Mouse (Mus musculus): Measurements from ENCODE around the gene Zfp101.

The Zfp101 gene

DNA sequence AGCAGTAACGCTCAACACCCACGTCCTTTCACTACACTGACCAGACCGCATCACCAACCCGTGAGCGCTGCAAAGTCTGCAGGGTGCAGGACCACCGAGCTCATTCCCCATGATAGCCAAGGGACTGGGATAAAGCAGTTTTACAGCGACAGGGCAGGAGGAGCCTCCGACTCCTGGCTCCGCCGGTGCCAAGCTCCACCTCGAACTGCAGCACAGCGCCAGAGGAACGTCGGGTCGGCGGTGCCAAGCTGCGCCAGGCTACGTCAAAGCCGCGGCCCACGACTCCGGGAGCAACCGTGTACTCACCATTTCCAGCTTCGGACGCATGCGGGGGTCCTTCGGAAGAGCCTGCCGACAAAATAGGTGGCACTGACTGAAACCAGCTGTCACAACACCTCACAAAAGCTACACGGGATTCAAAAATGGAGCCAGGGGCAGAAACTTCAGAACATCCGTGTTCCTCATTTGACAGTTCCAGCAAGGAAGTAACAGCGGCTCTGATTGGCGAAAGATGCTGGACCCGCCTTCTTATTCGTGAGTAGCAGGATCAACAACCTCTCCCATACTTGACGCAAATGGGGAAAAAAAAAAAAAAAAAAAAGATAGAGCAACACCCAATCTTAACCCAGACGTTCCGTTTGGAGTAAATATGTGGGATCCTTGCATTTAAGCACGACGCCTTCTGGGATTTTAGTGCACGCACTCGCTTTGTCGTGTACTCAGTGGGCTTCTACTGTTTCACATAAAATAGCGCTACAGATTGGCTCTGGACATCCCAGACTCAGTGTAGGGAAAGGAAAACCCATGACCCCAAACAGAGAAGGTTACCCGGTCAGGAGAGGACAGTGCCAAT, at the start of gene Zfp101:
TSS of gene Zfp101 (minus strand) at position 460 of the 853 bp plus-strand sequence.
- peak; percentile 89 to 97 for DNase-seq (ENCODE audit: inconsistent age in 2 of 2, low spot score in 1 of 2)

DNA sequence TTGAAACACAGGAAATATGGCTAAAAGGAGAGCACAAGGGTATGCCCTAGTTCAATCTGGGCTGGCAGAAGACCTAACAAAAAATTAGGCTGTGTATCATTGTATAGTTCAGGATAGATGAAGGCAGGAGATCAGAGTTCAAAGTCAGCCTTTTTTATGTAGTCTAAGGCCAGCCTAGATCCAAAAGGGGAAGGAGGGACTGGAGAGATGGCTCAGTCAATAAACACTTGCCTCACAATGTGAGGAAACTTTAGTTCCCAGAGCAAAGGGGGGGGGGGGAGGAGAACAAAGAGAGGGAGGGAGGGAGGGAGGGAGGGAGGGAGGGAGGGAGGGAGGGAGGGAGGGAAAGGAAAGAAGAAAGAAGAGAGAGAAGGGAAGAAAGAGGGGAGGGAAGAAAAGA, 46.7 kb upstream of the Zfp101 start:
- DNase-seq (ENCODE audit: inconsistent age in 2 of 2, low spot score in 1 of 2), result no peak

DNA sequence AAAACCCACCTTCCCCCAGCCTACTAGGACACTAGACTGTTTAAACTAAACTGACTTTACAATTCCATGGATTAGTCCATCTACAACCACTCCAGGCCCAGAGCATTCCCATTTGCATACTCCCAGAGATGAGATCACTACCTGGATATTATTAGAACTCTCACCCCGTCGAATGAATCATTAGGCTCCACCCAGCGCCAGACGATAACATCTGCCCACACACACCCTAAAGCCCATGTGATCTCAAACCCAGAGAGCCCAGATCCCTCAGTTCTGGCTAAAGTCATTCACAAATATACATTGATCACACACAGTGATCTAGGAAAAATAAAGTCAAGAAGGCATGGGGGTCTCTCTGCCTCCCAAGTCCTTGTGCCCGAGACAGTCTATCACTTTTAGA, 45.5 kb upstream of the Zfp101 start:
- peak; percentile 10 to 37 for DNase-seq (ENCODE audit: inconsistent age in 2 of 2, low spot score in 1 of 2)

DNA sequence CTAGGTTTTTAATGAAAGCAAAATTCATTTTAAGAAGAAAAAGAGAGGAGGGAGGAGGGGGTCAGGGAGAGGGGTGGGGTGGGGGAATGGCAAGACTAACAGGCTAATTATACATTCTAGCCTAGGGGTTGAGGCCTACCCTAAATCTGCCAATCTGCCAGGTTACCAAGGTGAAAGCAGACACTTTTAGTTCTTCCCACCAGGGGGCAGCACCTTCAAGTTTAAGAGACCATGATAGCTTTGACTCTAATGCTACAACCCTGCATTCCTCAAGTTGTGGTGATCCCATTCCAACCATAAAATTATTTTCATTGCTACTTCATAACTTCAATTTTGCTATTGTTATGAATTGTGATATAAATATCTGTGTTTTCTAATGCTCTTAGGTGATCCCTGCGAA, 44.7 kb upstream of the Zfp101 start:
- peak; percentile 55 to 91 for DNase-seq (ENCODE audit: inconsistent age in 2 of 2, low spot score in 1 of 2)

DNA sequence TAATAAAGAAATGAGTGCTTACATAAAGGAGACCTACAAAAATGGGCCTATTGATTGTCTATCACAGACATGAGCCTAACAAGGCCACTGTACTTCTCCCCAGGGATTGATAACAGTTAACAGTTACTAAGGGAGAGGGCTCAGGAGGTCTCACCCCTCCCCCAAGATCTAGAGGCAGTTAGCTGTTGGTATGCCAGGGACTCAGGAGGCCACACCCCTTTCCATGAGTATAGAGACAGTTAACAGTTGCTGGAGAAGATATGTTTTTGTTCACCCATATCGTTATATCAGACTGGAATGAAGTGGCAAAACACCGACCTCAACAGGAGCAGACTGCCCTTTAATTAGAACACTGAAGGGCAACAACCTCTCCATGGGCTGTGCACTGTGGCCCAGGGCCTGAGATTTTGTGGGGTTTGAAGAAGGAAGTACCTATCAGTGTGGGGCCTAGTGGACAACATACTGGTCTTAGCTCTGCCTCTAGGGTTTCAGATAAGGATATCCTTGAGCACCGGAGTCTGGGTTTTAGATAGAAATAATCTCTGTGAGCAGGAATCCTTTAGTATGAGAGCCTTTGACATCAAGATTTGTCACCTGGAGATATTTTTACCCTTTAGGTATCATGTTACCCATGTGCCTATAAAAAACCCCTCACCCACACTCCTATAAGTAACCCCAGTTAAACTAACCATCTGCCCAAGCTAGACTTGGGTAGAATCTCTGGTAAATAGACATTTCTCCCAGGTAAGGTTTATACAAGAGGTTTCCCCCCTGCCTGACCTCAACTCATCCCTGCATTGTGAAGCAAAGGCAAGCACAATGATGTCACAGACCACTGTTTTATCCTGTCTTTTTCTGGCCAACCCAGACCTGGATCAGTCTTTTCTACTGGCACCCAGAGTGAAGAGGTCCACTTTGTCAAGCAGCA, 37.8 kb upstream of the Zfp101 start, which contains the start of gene Actl9:
TSS of gene Actl9 (plus strand) at position 878 of the 928 bp plus-strand sequence.
- no peak for DNase-seq (ENCODE audit: inconsistent age in 2 of 2, low spot score in 1 of 2)

DNA sequence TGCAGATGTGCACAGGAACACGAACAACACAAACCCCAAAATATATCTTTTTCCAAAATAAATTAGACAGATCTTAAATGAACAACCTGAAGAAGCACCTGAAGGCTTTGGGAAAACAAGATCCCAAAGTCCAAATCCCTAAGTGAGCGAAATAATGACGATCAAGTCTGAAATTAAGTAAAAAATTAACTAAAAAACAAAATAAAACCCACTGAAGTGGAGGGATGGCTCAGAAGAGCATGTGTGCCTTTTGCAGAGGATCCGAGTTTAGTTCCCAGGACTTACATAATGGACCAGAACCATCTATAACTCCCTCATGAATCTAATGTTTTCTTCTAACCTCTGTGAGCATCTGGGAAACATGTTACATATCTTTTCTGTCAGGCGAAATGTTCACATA, 2.2 kb downstream of the Zfp101 start:
- no peak for DNase-seq (ENCODE audit: inconsistent age in 2 of 2, low spot score in 1 of 2)

DNA sequence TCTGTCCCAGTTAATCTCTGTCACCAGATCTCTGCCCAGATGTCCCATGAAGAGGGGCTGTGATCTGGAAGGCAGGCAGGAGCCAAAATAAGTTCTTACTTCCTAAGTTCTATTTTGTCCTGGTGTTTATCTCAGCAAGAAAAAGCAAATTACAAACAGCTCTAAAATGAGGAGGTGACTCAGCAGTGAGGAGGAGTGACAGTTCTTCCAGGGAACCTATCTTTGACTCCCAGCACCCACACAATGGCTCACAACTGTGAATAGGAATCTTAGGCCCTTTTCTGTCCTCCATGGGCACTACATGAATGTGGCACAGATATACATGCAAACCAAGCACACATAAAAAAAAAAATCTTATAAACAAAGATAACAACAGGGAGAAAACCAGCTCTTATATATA, 8.7 kb downstream of the Zfp101 start:
- peak in 1 of 2 experiments; percentile 9 for DNase-seq (ENCODE audit: inconsistent age in 2 of 2, low spot score in 1 of 2)

DNA sequence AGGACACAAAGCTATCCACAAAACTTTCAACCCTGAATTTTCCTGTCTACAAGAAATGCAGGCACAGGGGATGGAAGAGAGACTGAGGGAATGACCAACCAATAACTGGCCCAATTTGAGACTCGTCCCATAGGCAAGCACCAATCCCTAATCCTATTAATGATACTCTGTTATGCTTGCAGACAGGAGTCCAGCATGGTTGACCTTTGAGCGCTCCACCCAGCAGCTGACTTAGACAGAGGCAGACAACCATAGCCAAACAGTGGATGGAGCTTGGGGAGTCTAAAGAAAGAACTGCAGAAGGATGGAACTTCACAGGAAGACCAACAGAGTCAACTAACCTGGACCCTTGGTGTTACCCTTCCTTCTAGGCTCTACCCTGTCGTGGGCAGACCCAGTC, 21.6 kb downstream of the Zfp101 start:
- no peak for DNase-seq (ENCODE audit: inconsistent age in 2 of 2, low spot score in 1 of 2)

DNA sequence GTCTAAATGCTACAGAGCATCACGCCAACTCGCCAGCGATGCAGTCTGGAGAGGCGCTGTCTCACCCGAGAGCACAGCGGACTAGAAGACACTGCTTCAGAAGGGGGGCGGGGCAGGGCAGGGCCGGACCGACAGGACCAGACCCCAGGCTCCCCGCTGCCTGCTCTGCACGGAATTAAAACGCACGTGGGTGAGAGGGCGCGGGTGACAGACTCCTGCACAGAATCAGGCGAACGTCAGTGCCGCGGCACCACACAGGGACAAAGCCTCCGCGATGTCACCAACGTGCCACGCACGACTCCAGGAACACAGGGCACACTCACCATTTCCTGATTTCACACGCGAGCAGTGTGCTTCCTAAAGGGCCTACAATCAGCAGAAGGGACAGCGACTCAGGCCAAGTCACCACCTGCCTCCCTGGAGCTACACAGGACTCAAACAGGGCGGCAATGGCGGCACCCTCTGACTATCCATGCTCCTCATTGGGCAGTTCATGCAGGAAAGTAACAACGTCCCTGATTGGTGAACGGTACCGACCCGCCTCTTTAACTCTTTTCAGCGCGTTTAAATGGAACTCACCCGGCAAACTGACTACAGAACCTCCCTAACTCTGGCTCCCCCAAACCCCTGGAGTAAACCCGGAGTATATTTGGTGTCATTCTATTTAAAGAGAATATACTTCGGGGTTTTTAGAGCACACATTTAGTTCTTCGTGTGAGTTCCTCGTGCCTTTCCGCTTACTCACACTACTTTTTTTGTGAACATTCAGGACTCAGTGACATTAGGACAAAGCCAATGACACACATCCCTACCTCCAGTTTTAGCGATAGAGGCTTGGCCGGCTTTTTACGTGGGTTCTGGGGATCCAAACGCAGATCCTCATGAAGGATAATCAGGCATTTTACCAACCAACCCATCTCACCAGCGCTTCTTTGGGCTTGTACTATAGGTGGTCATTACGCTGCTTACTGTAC, 35.7 kb downstream of the Zfp101 start, which contains the start of gene Zfp81:
TSS of gene Zfp81 (minus strand) at position 468 of the 974 bp plus-strand sequence.
- DNase-seq (ENCODE audit: inconsistent age in 2 of 2, low spot score in 1 of 2), result peak; percentile 86 to 95

DNA sequence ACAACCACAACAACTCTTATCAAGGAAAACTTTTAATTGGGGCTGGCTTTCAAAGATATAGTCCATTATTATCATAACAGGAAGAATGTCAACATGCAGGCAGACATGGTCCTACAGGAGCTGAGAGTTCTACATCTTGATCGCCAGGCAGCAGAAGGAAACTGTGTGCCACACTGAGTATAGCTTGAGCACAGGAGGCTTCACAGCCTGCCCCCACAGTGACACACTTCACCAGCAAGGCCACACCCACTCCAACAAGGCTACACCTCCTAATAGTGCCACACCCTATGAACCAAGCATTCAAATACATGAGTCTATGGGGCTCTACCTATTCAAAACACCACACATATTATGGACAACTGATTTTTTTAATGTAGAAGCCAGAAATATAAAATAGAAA, 41.5 kb downstream of the Zfp101 start:
- DNase-seq (ENCODE audit: inconsistent age in 2 of 2, low spot score in 1 of 2), result no peak

Measured in adrenal gland, adult (tissue).